Mouse (Mus musculus): Measurements from ENCODE around the gene Rps15a.

The Rps15a gene

GRCm38 (mm10) chr7:118115877-118116568 lies at the start of gene Rps15a:
Gene Rps15a, minus strand, starts transcription at chr7:118116188.
- in situ Hi-C loops (cut with MboI, MseI), result loop anchor here (25.0 kb wide), 1 partner anchor 1779 kb away; the partner anchor contains the start of gene Rps13

GRCm38 (mm10) chr7:118163006-118163405 lies 47.0 kb upstream of the Rps15a start:
- in situ Hi-C loops (cut with MboI, MseI), result no loop called here

- in situ Hi-C loops (cut with MboI, MseI), result no loop called here
Measured at GRCm38 (mm10) chr7:118160121-118160520, 44.1 kb upstream of the Rps15a start.

- in situ Hi-C loops (cut with MboI, MseI), result no loop called here
Measured at GRCm38 (mm10) chr7:118156461-118156860, 40.5 kb upstream of the Rps15a start.

GRCm38 (mm10) chr7:118154150-118154549 lies 38.2 kb upstream of the Rps15a start:
- in situ Hi-C loops (cut with MboI, MseI), result no loop called here

- in situ Hi-C loops (cut with MboI, MseI), result no loop called here
Measured at GRCm38 (mm10) chr7:118143602-118144001, 27.6 kb upstream of the Rps15a start.

- in situ Hi-C loops (cut with MboI, MseI), result no loop called here
Measured at GRCm38 (mm10) chr7:118143123-118143522, 27.1 kb upstream of the Rps15a start.

- in situ Hi-C loops (cut with MboI, MseI), result no loop called here
Measured at GRCm38 (mm10) chr7:118141271-118141670, 25.3 kb upstream of the Rps15a start.

- in situ Hi-C loops (cut with MboI, MseI), result loop anchor here (5.0 kb wide), 1 partner anchor 47 kb away; no protein-coding TSS in a partner anchor
Measured at GRCm38 (mm10) chr7:118135128-118135527, 19.1 kb upstream of the Rps15a start.

- in situ Hi-C loops (cut with MboI, MseI), result loop anchor here (10.0 kb wide), 1 partner anchor 575 kb away; the partner anchor contains the start of gene Gde1
Measured at GRCm38 (mm10) chr7:118129430-118130041, 13.5 kb upstream of the Rps15a start, which contains the start of gene Arl6ip1. Gene Arl6ip1, minus strand, starts transcription at chr7:118129662.

- in situ Hi-C loops (cut with MboI, MseI), result loop anchor here (10.0 kb wide), 1 partner anchor 576 kb away; the partner anchor contains the start of gene Gde1
Measured at GRCm38 (mm10) chr7:118128925-118129429, 13.0 kb upstream of the Rps15a start.

- in situ Hi-C loops (cut with MboI, MseI), result loop anchor here (10.0 kb wide), 1 partner anchor 578 kb away; the partner anchor contains the start of gene Gde1
Measured at GRCm38 (mm10) chr7:118126219-118126875, 10.4 kb upstream of the Rps15a start.

GRCm38 (mm10) chr7:118125736-118126135 lies 9.7 kb upstream of the Rps15a start:
- in situ Hi-C loops (cut with MboI, MseI), result loop anchor here (10.0 kb wide), 1 partner anchor 579 kb away; the partner anchor contains the start of gene Gde1

GRCm38 (mm10) chr7:118123512-118124411 lies 7.8 kb upstream of the Rps15a start:
- in situ Hi-C loops (cut with MboI, MseI), result loop anchor here (10.0 to 25.0 kb wide), 2 partner anchors 581 to 1786 kb away; partner anchors contain the start of genes Gde1 and Rps13

GRCm38 (mm10) chr7:118122235-118122634 lies 6.2 kb upstream of the Rps15a start:
- in situ Hi-C loops (cut with MboI, MseI), result loop anchor here (10.0 to 25.0 kb wide), 2 partner anchors 583 to 1785 kb away; partner anchors contain the start of genes Gde1 and Rps13

GRCm38 (mm10) chr7:118120654-118121053 lies 4.7 kb upstream of the Rps15a start:
- in situ Hi-C loops (cut with MboI, MseI), result loop anchor here (10.0 to 25.0 kb wide), 2 partner anchors 584 to 1783 kb away; partner anchors contain the start of genes Gde1 and Rps13

- in situ Hi-C loops (cut with MboI, MseI), result loop anchor here (10.0 to 25.0 kb wide), 2 partner anchors 585 to 1783 kb away; partner anchors contain the start of genes Gde1 and Rps13
Measured at GRCm38 (mm10) chr7:118119946-118120345, 4.0 kb upstream of the Rps15a start.

GRCm38 (mm10) chr7:118119142-118119541 lies 3.2 kb upstream of the Rps15a start:
- in situ Hi-C loops (cut with MboI, MseI), result loop anchor here (25.0 kb wide), 1 partner anchor 1782 kb away; the partner anchor contains the start of gene Rps13

GRCm38 (mm10) chr7:118118426-118118825 lies 2.4 kb upstream of the Rps15a start:
- in situ Hi-C loops (cut with MboI, MseI), result loop anchor here (25.0 kb wide), 1 partner anchor 1781 kb away; the partner anchor contains the start of gene Rps13

Measured in regulatory T cell (primary cell).